Mouse (Mus musculus) liver, embryonic 12.5 days (tissue): Measurements from ENCODE around the gene Cfap44. TPM values are rescaled to one million over a fixed set of nuclear protein-coding genes. Genes with fewer than 3 reads are reported as not detected.
"Not testable (repeated sequence)": the region's sequence is repeated elsewhere in the genome, so short reads cannot be mapped to it uniquely, and the experiment has no call there.

ENCODE experiments used
- ATAC-seq: fragments of 200-750 bp; cut with Nextera tagmentation; 2 replicates; pipeline ENCODE4 v1.8.0; 2017; ENCODE audit warnings: moderate number of reproducible peaks, mild to moderate bottlenecking, moderate library complexity
- H3K27ac ChIP-seq: fragments of 300-500 bp; sonication (generic); 2 replicates; pipeline ENCODE4 v1.5.1; 2016; ENCODE audit warnings: mild to moderate bottlenecking
- H3K27me3 ChIP-seq: fragments of 300-500 bp; sonication (generic); replicated peaks from 2 replicates; pipeline ENCODE4 v1.6.1; 2016; ENCODE audit warnings: mild to moderate bottlenecking, moderate library complexity
- H3K36me3 ChIP-seq: fragments of 300-500 bp; sonication (generic); 2 replicates; pipeline ENCODE4 v1.6.1; 2016; ENCODE audit warnings: mild to moderate bottlenecking, moderate library complexity
- H3K4me1 ChIP-seq: fragments of 300-500 bp; sonication (generic); 2 replicates; pipeline ENCODE4 v1.6.1; 2016
- H3K4me2 ChIP-seq: fragments of 300-500 bp; sonication (generic); 2 replicates; pipeline ENCODE4 v1.6.1; 2016; ENCODE audit warnings: mild to moderate bottlenecking, moderate library complexity
- H3K4me3 ChIP-seq: fragments of 300-500 bp; sonication (generic); 2 replicates; pipeline ENCODE4 v1.5.1; 2016; ENCODE audit warnings: mild to moderate bottlenecking, moderate library complexity
- H3K9ac ChIP-seq: fragments of 300-500 bp; sonication (generic); 2 replicates; pipeline ENCODE4 v1.6.1; 2016; ENCODE audit warnings: mild to moderate bottlenecking, moderate library complexity
- H3K9me3 ChIP-seq: fragments of 300-500 bp; sonication (generic); replicated peaks from 2 replicates; pipeline ENCODE4 v1.6.1; 2016; ENCODE audit warnings: mild to moderate bottlenecking, moderate library complexity
- WGBS: fragments of 180-500 bp; shearing (Covaris S2); methylation state at CpG from one replicate; pipeline ENCODE4 v1.1.7; 2016; ENCODE audit not compliant: insufficient replicate concordance; 5-methylcytosine and 5-hydroxymethylcytosine counted together
- polyA plus RNA-seq: library from polyadenylated mRNA; unstranded; fragments of >200 nt; fragmentation: Nextera tagmentation; extraction: Ambion mirVana; gene quantifications from 2 replicates; pipeline ENCODE4 v1.2.1, GENCODE M21; 2016

The Cfap44 gene
- polyA plus RNA-seq, 1 experiment from 2014 or later: 0.41 TPM

- Histone ChIP-seq H3K4me3 (no peak overlapping the region), H3K4me1 (no peaks in the 10 kb centered on the region), H3K36me3 (no peaks in the 10 kb centered on the region), H3K27me3 (no peaks in the 10 kb centered on the region), H3K9ac (no peak overlapping the region), H3K4me2 (no peak overlapping the region), H3K9me3 (no peaks in the 10 kb centered on the region), H3K27ac (no peak overlapping the region)
- 52% methylated on average over 4 of the region's 4 CpGs for WGBS
- ATAC-seq: no peak
These were observed 40.9 kb downstream of the Cfap44 start for GRCm38 (mm10) chr16:44435481-44435880.

- WGBS: 84% methylated on average over 15 of the region's 15 CpGs
- H3K36me3 ChIP-seq, H3K27me3 ChIP-seq, H3K4me2 ChIP-seq, H3K9me3 ChIP-seq, H3K4me3 ChIP-seq, ATAC-seq, H3K9ac ChIP-seq, H3K4me1 ChIP-seq, H3K27ac ChIP-seq: not testable (repeated sequence)
These were observed 47.3 kb downstream of the Cfap44 start for GRCm38 (mm10) chr16:44441913-44442312.

- ATAC-seq: no peak
- no peak overlapping the region for H3K9ac ChIP-seq
- no peak overlapping the region for H3K27ac ChIP-seq
- WGBS: 44% methylated on average over 2 of the region's 2 CpGs
- no peaks in the 10 kb centered on the region for H3K9me3 ChIP-seq
- no peak overlapping the region for H3K4me3 ChIP-seq
- H3K36me3 ChIP-seq: no peaks in the 10 kb centered on the region
- H3K4me2 ChIP-seq: no peak overlapping the region
- no peaks in the 10 kb centered on the region for H3K27me3 ChIP-seq
- H3K4me1 ChIP-seq: no peaks in the 10 kb centered on the region
These were observed 63.3 kb downstream of the Cfap44 start for GRCm38 (mm10) chr16:44457858-44458257.

- no peaks in the 10 kb centered on the region for H3K27me3 ChIP-seq
- H3K9me3 ChIP-seq: no peaks in the 10 kb centered on the region
- H3K4me2 ChIP-seq: no peak overlapping the region
- H3K4me3 ChIP-seq: no peak overlapping the region
- ATAC-seq: no peak
- no peak overlapping the region for H3K27ac ChIP-seq
- no peaks in the 10 kb centered on the region for H3K4me1 ChIP-seq
- H3K9ac ChIP-seq: no peak overlapping the region
- 74% methylated on average over 2 of the region's 2 CpGs for WGBS
- H3K36me3 ChIP-seq: no peaks in the 10 kb centered on the region
These were observed 64.2 kb downstream of the Cfap44 start for GRCm38 (mm10) chr16:44458826-44459225.

- Histone ChIP-seq H3K9ac (no peak overlapping the region), H3K27me3 (no peaks in the 10 kb centered on the region), H3K4me1 (no peaks in the 10 kb centered on the region), H3K27ac (no peak overlapping the region), H3K4me2 (no peak overlapping the region), H3K9me3 (no peaks in the 10 kb centered on the region), H3K36me3 (no peaks in the 10 kb centered on the region), H3K4me3 (no peak overlapping the region)
- no peak for ATAC-seq
- 56% methylated on average over 5 of the region's 5 CpGs for WGBS
These were observed 66.3 kb downstream of the Cfap44 start for GRCm38 (mm10) chr16:44460922-44461321.

- WGBS: 70% methylated on average over 14 of the region's 14 CpGs
- H3K9me3 ChIP-seq: no peaks in the 10 kb centered on the region
- ATAC-seq: no peak
- no peaks in the 10 kb centered on the region for H3K36me3 ChIP-seq
- no peak overlapping the region for H3K4me2 ChIP-seq
- H3K27ac ChIP-seq: no peak overlapping the region
- no peak overlapping the region for H3K9ac ChIP-seq
- H3K4me1 ChIP-seq: no peaks in the 10 kb centered on the region
- no peak overlapping the region for H3K4me3 ChIP-seq
- peaks cover 14% of the 10 kb centered on the region for H3K27me3 ChIP-seq
These were observed 80.7 kb downstream of the Cfap44 start for GRCm38 (mm10) chr16:44475281-44475680.

- no peak overlapping the region for H3K27ac ChIP-seq
- H3K9ac ChIP-seq: no peak overlapping the region
- no peaks in the 10 kb centered on the region for H3K36me3 ChIP-seq
- no peak for ATAC-seq
- no peak overlapping the region for H3K4me3 ChIP-seq
- H3K27me3 ChIP-seq: peaks cover 14% of the 10 kb centered on the region
- no peak overlapping the region for H3K4me2 ChIP-seq
- 73% methylated on average over 11 of the region's 11 CpGs for WGBS
- H3K9me3 ChIP-seq: no peaks in the 10 kb centered on the region
- H3K4me1 ChIP-seq: no peaks in the 10 kb centered on the region
These were observed 81.2 kb downstream of the Cfap44 start for GRCm38 (mm10) chr16:44475682-44476375.

GRCm38 (mm10) chr16:44478767-44479166 is 84.2 kb downstream of the Cfap44 start:
- 41% methylated on average over 18 of the region's 18 CpGs for WGBS
- no peak overlapping the region for H3K9ac ChIP-seq
- ATAC-seq: no peak
- H3K27ac ChIP-seq: no peak overlapping the region
- H3K4me2 ChIP-seq: no peak overlapping the region
- H3K36me3 ChIP-seq: no peaks in the 10 kb centered on the region
- H3K9me3 ChIP-seq: no peaks in the 10 kb centered on the region
- H3K4me3 ChIP-seq: no peak overlapping the region
- peaks cover 26% of the 10 kb centered on the region for H3K27me3 ChIP-seq
- no peaks in the 10 kb centered on the region for H3K4me1 ChIP-seq

GRCm38 (mm10) chr16:44479852-44480251 is 85.3 kb downstream of the Cfap44 start:
- H3K4me2 ChIP-seq: no peak overlapping the region
- H3K27me3 ChIP-seq: peaks cover 26% of the 10 kb centered on the region
- no peaks in the 10 kb centered on the region for H3K4me1 ChIP-seq
- no peak overlapping the region for H3K9ac ChIP-seq
- no peaks in the 10 kb centered on the region for H3K36me3 ChIP-seq
- no peak overlapping the region for H3K4me3 ChIP-seq
- no peak for ATAC-seq
- H3K9me3 ChIP-seq: no peaks in the 10 kb centered on the region
- WGBS: 74% methylated on average over 14 of the region's 14 CpGs
- no peak overlapping the region for H3K27ac ChIP-seq

GRCm38 (mm10) chr16:44480616-44481015 is 86.0 kb downstream of the Cfap44 start:
- WGBS: 62% methylated on average over 7 of the region's 7 CpGs
- no peak overlapping the region for H3K27ac ChIP-seq

GRCm38 (mm10) chr16:44481599-44482593 is 87.3 kb downstream of the Cfap44 start:
- Histone ChIP-seq H3K4me3 (no peak overlapping the region), H3K27me3 (peaks cover 26% of the 10 kb centered on the region), H3K9me3 (no peaks in the 10 kb centered on the region), H3K9ac (no peak overlapping the region), H3K27ac (no peak overlapping the region), H3K4me1 (no peaks in the 10 kb centered on the region), H3K36me3 (no peaks in the 10 kb centered on the region), H3K4me2 (no peak overlapping the region)
- no peak for ATAC-seq
- WGBS: 39% methylated on average over 28 of the region's 28 CpGs

More at GRCm38 (mm10) chr16:44480616-44481015, 86.0 kb downstream of the Cfap44 start:
- H3K4me3 ChIP-seq: no peak overlapping the region
- no peak overlapping the region for H3K4me2 ChIP-seq
- no peaks in the 10 kb centered on the region for H3K4me1 ChIP-seq
- H3K9me3 ChIP-seq: no peaks in the 10 kb centered on the region
- H3K36me3 ChIP-seq: no peaks in the 10 kb centered on the region
- peaks cover 26% of the 10 kb centered on the region for H3K27me3 ChIP-seq
- no peak overlapping the region for H3K9ac ChIP-seq
- no peak for ATAC-seq

- H3K36me3 ChIP-seq: no peaks in the 10 kb centered on the region
- WGBS: 7% methylated on average over 7 of the region's 7 CpGs
- H3K9ac ChIP-seq: no peak overlapping the region
- no peaks in the 10 kb centered on the region for H3K9me3 ChIP-seq
- H3K27me3 ChIP-seq: peaks cover 20% of the 10 kb centered on the region; the same call in 1 of the 2 replicates
- no peak overlapping the region for H3K4me2 ChIP-seq
- H3K4me1 ChIP-seq: no peaks in the 10 kb centered on the region
- no peak overlapping the region for H3K27ac ChIP-seq
- no peak for ATAC-seq
- no peak overlapping the region for H3K4me3 ChIP-seq
These were observed 89.5 kb downstream of the Cfap44 start for GRCm38 (mm10) chr16:44484079-44484478.
